Mouse (Mus musculus): Measurements from ENCODE around the gene Shisa6. TPM values are rescaled to one million over a fixed set of nuclear protein-coding genes. Genes with fewer than 3 reads are reported as not detected.

The Shisa6 gene
- polyA plus RNA-seq, 1 experiment from 2014 or later, result 0.09 TPM

GRCm38 (mm10) chr11:66167801-66168651 lies 357.7 kb downstream of the Shisa6 start, which contains the start of gene Dnah9:
Gene Dnah9, minus strand, starts transcription at chr11:66168551.
- 1% methylated on average over 53 of the region's 53 CpGs for WGBS
- no peaks in the 10 kb centered on the region for H3K36me3 ChIP-seq (replicated peaks)
- peak within 1 kb of the TSS; percentile 60; the same call in 1 of the 2 replicates for H3K27ac ChIP-seq
- H3K4me1 ChIP-seq, result peaks cover 17% of the 10 kb centered on the region
- no peaks in the 10 kb centered on the region for H3K9me3 ChIP-seq
- H3K27me3 ChIP-seq (ENCODE audit: poor library complexity, severe bottlenecking), result peaks cover 12% of the 10 kb centered on the region
- DNase-seq (ENCODE audit: extremely low spot score, low spot score), result peak; percentile 83
- H3K4me3 ChIP-seq, result peak within 1 kb of the TSS; percentile 73

GRCm38 (mm10) chr11:66164022-66164421 lies 361.7 kb downstream of the Shisa6 start:
- no peak for DNase-seq (ENCODE audit: extremely low spot score, low spot score)
- H3K4me3 ChIP-seq, result no peak overlapping the region
- 88% methylated on average over 2 of the region's 2 CpGs for WGBS
- peaks cover 15% of the 10 kb centered on the region for H3K4me1 ChIP-seq
- H3K27me3 ChIP-seq (ENCODE audit: poor library complexity, severe bottlenecking), result peaks cover 8% of the 10 kb centered on the region
- H3K9me3 ChIP-seq, result no peaks in the 10 kb centered on the region
- no peak overlapping the region for H3K27ac ChIP-seq
- H3K36me3 ChIP-seq (replicated peaks), result no peaks in the 10 kb centered on the region
